Mouse (Mus musculus) intestine, embryonic 15.5 days (tissue): ENCODE measurements at regions not wholly inside any gene's neighbourhood (a gene's known extent, or its start where the extent isn't known, plus 50 kb on each side); places are given as distances from the start of the nearest gene placed in this dataset.

Source experiments
- ATAC-seq: fragments of 200-750 bp; cut with Nextera tagmentation; 2 replicates; pipeline ENCODE4 v1.8.0; 2017; ENCODE audit warnings: moderate TSS enrichment, moderate library complexity
- H3K27ac ChIP-seq: fragments of 300-500 bp; sonication (generic); 2 replicates; pipeline ENCODE4 v1.5.1; 2015; ENCODE audit warnings: mild to moderate bottlenecking, inconsistent platforms
- H3K27me3 ChIP-seq: fragments of 300-500 bp; sonication (generic); replicated peaks from 2 replicates; pipeline ENCODE4 v1.6.1; 2015; ENCODE audit warnings: inconsistent platforms
- H3K36me3 ChIP-seq: fragments of 300-500 bp; sonication (generic); 2 replicates; pipeline ENCODE4 v1.6.1; 2015; ENCODE audit warnings: inconsistent platforms
- H3K4me1 ChIP-seq: fragments of 300-500 bp; sonication (generic); replicated peaks from 2 replicates; pipeline ENCODE4 v1.6.1; 2015; ENCODE audit warnings: inconsistent platforms
- H3K4me2 ChIP-seq: fragments of 300-500 bp; sonication (generic); replicated peaks from 2 replicates; pipeline ENCODE4 v1.6.1; 2015; ENCODE audit warnings: mild to moderate bottlenecking, inconsistent platforms
- H3K4me3 ChIP-seq: fragments of 300-500 bp; sonication (generic); replicated peaks from 2 replicates; pipeline ENCODE4 v1.5.1; 2015; ENCODE audit warnings: inconsistent platforms
- H3K9ac ChIP-seq: fragments of 300-500 bp; sonication (generic); 2 replicates; pipeline ENCODE4 v1.6.1; 2015; ENCODE audit warnings: inconsistent platforms
- H3K9me3 ChIP-seq: fragments of 300-500 bp; sonication (generic); 2 replicates; pipeline ENCODE4 v1.6.1; 2016; ENCODE audit warnings: inconsistent platforms
- WGBS: fragments of 180-500 bp; shearing (Covaris S2); methylation state at CpG from one replicate; pipeline ENCODE4 v1.1.7; 2015; 5-methylcytosine and 5-hydroxymethylcytosine counted together

DNA sequence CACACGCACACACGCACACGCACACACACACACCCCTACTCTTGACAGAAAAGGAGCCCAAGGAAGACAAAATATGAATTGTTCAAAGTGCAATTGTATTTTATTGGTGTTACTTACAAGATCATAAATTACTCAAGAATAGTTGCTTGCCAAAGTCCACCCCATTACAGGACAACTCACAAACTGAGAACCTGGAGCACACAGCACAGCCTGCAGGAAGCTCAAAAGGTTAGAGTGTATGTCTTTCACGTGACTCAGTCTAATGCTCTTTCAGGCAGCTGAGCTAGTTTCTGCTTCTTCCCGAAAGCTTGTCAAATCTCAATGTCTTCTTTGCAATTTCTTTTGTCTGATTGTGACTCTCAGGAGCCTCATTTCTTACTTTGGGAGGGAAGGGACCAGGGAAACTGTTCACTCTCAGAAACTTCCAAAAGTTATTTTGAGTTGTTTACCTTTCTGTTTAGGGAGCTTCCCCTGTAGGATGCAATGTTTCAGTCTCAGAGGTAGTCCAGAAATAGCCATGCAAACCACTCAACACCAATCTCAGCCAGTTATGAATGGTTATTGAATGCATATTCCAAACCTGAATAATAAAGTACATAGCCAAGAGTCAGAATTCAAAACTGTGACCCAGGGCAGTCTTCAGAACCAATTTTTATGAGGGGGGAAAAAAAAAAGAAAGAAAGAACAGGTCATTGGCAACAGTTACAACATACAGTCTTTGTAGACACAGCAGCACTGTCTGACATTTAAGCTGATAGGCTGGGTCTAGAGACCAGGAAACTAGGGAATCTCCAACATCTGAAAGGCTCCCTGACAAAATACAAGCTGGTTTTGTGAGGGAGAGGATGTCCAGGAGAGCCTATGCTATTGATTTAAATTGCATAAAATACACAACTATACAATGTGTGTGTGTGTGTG lies 1267.1 kb downstream of the Otol1 start:
- no peaks in the 10 kb centered on the region for H3K9me3 ChIP-seq
- H3K27ac ChIP-seq: no peak overlapping the region
- no peaks in the 10 kb centered on the region for H3K27me3 ChIP-seq
- peak; percentile 99 for ATAC-seq
- 66% methylated on average over 5 of the region's 5 CpGs for WGBS
- no peaks in the 10 kb centered on the region for H3K36me3 ChIP-seq
- no peak overlapping the region for H3K9ac ChIP-seq
- H3K4me2 ChIP-seq: no peak overlapping the region
- no peak overlapping the region for H3K4me3 ChIP-seq
- no peaks in the 10 kb centered on the region for H3K4me1 ChIP-seq

DNA sequence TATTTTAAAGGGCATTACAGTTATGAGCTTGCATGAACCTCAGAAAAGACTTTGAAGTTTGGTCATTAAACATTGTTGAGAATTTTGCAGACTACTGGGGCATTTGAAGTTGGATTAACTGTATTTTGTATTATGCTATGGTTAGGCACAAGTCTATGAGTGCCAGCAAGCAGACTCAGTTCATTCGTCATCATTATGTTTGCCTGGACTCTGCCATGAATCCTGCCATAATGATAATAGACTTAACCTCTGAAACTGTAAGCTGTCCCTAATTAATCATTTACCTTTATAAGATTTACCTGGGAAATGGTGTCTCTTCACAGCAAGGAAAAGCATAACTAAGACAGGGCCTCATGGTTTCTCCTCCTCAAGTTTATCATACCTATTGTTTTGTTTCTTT lies 1289.1 kb downstream of the Otol1 start:
- Histone ChIP-seq H3K4me1 (no peaks in the 10 kb centered on the region), H3K27ac (no peak overlapping the region), H3K36me3 (no peaks in the 10 kb centered on the region), H3K9me3 (no peaks in the 10 kb centered on the region), H3K27me3 (no peaks in the 10 kb centered on the region), H3K9ac (no peak overlapping the region), H3K4me2 (no peak overlapping the region), H3K4me3 (no peak overlapping the region)
- peak; percentile 79 for ATAC-seq
- 73% methylated on average over 1 of the region's 1 CpGs for WGBS
